Mouse (Mus musculus) cortical plate, adult 2 months (tissue): Measurements from ENCODE around the gene Prpf39.

ENCODE experiments used
- CTCF ChIP-seq: fragments of 200-500 bp; IDR thresholded peaks from 2 replicates; pipeline ENCODE4 v1.5.1; 2011; ENCODE audit warnings: mild to moderate bottlenecking, control low read depth, low read length; ENCODE audit not compliant: insufficient read depth; ENCODE audit errors: extremely low read depth
- POLR2A ChIP-seq: fragments of 200-500 bp; IDR thresholded peaks from 2 replicates; pipeline ENCODE4 v1.6.1; 2011; ENCODE audit warnings: mild to moderate bottlenecking, low read length, control low read depth; ENCODE audit not compliant: insufficient read depth; ENCODE audit errors: extremely low read depth

- no peak for TF ChIP-seq CTCF
- TF ChIP-seq POLR2A: no peak
Observed at GRCm38 (mm10) chr12:65076906-65077305, 40.8 kb downstream of the Prpf39 start.
